Mouse (Mus musculus) kidney, adult 8-10 months (tissue): Measurements from ENCODE around the gene Ovgp1.
"Not testable (repeated sequence)": the region's sequence is repeated elsewhere in the genome, so short reads cannot be mapped to it uniquely, and the experiment has no call there.

Experiments used
- DNase-seq, 2 experiments: peaks; one replicate each; pipeline ENCODE4 v3.0.0; 2022

Gene Ovgp1

DNA sequence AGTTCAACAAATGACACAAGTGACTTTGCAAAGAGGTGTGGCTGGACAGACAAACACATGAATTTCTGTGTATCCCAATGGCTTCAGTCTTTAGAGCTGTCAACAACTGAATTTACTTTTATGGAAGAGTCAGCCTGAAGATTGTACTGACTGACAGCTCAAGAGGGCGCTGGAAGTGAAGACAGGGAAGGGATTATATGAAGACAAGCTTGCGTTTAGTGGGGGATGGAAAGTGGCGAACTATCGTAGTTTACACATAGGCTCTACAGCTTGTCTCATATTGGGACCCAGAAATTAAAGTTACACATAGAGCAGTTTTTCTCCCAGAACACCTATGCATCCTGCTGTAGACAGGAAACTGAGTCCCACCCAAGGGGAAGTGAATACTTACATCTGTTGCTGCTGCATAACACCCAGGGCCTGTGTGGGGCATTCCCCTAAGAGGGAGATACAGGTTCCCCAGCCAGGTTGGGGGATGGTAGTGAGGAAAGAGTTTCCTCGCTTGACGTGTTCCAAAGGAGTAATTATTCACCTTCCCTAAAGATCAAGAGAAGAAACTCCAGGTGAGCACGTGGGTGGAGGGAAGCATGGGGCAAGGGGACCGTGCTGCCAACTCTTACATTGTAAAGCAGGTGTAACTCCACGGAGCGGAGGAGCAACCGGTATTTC, 27.3 kb downstream of the Ovgp1 start:
- no peak for DNase-seq

DNA sequence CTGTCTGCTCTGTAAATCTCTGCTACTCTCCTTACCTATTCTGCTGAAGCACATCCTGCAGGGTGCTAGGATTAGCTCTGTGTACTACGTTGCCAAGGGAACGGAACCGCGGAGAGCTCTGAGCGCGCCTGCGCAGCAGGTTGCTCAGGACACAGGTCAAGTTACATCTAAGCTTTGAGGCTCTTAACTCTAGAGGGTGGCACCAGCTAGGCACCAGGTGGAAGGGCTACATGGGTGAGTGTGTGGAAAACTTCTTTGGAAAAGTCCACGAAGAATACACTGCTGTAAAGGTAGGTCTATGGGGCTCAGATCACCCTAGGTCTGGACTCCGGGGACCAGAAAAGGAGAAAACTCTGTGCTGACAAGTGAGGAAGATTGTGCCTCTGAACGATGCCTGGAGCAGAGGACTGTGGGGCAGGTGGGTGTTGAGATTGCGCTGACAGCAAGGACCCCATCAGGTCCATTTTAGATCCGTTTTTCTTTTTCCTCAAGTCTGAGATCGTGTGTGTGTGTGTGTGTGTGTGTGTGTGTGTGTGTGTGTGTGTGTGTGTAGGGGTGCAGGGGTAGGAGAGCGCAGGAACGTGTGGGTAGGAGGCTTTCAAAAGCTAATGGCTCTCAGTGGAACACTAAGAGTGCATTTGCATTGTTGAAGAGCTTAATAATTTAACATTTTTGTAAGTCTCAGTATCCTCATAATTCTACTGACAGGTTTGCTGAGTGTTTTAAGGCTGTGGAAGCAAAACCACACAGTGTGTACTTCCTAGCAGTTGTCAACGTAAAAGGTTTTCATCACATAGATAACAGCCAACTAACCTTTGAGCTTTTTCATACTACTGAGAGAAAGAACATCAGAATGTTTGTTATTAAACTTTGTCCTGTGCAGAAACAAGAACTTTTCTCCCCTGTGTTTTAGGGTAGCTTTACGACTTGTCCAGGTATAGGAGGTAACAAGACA, 28.2 kb downstream of the Ovgp1 start:
- DNase-seq: peak; percentile 5 to 26

- DNase-seq: not testable (repeated sequence)
Measured at GRCm38 (mm10) chr3:106003360-106003759, 29.8 kb downstream of the Ovgp1 start.

- DNase-seq: no peak
Measured at GRCm38 (mm10) chr3:106014546-106014945, 41.0 kb downstream of the Ovgp1 start, which contains the start of gene Pifo. Pifo (minus strand) TSS chr3:106014646.

GRCm38 (mm10) chr3:106021840-106022239, 48.3 kb downstream of the Ovgp1 start:
- no peak for DNase-seq

DNA sequence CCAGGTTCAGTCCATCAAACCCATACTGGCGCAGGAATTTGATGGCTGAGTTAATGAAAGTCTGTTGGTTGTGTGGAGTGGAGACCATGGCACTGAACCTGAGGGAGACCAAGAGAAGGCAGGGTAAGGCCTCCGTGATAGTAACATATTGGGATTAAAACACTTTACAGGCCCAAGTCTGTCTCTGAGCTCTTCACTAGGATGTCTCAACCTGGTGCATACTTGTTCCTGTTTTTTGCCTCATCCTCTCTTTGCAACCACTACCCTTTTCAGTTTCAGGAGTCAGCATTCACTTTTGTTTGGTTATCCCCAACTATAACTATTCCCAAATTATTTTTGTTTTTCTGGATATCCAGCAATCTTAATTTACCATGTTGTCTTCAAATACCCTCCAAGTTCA, 50.6 kb downstream of the Ovgp1 start:
- no peak for DNase-seq

DNA sequence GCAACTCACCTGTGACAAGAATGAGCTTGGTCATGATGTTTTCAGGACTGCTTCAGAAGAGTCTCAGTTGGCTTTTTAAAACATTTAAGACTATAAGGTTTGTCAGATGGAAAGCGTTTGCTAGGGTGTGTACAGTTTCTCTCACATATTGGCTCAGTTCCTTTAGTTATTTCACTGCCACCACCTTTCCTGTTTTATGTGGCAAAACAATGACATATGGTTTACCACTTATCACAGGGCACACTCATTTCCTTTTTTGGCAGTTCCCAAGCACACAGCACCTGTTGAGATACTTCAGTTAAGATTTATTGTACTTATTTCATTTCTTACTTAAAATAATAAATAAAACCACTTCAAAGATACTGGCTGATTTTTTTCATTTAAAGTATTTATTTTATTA, 59.3 kb downstream of the Ovgp1 start, which contains the start of gene Chil5:
Gene Chil5, minus strand, starts transcription at position 34 of the 400 bp plus-strand sequence.
- no peak for DNase-seq
